Mouse (Mus musculus): Measurements from ENCODE around the gene Sema4b. TPM values are rescaled to one million over a fixed set of nuclear protein-coding genes. Genes with fewer than 3 reads are reported as not detected.

Gene Sema4b
- polyA plus RNA-seq, 1 experiment from 2014 or later = 25.7 TPM

Other genes starting within 250 kb of the Sema4b start
- 14.0 and 14.1 TPM in 2 replicates for gene Zfp710, start 162.0 kb upstream of the Sema4b start, polyA plus RNA-seq (2014; fragmentation: Nextera tagmentation; extraction: Ambion mirVana)
- gene Idh2, start 71.4 kb upstream of the Sema4b start, polyA plus RNA-seq (2014; fragmentation: Nextera tagmentation; extraction: Ambion mirVana) = 189 and 215 TPM in 2 replicates
- 26.4 and 38.0 TPM in 2 replicates for gene Cib1, start 46.0 kb downstream of the Sema4b start, polyA plus RNA-seq (2014; fragmentation: Nextera tagmentation; extraction: Ambion mirVana)
- 4.5 and 5.3 TPM in 2 replicates for gene Gdpgp1, start 46.0 kb downstream of the Sema4b start, polyA plus RNA-seq (2014; fragmentation: Nextera tagmentation; extraction: Ambion mirVana)
- gene Ttll13, start 59.5 kb downstream of the Sema4b start, polyA plus RNA-seq (2014; fragmentation: Nextera tagmentation; extraction: Ambion mirVana) = 3.1 and 4.2 TPM in 2 replicates
- 66.2 and 70.2 TPM in 2 replicates for gene Ngrn, start 74.4 kb downstream of the Sema4b start, polyA plus RNA-seq (2014; fragmentation: Nextera tagmentation; extraction: Ambion mirVana)
- gene Vps33b, start 82.8 kb downstream of the Sema4b start, polyA plus RNA-seq (2014; fragmentation: Nextera tagmentation; extraction: Ambion mirVana) = 34.9 and 35.3 TPM in 2 replicates
- 21.5 and 24.9 TPM in 2 replicates for gene Prc1, start 107.6 kb downstream of the Sema4b start, polyA plus RNA-seq (2014; fragmentation: Nextera tagmentation; extraction: Ambion mirVana)
- gene Rccd1, start 137.6 kb downstream of the Sema4b start, polyA plus RNA-seq (2014; fragmentation: Nextera tagmentation; extraction: Ambion mirVana) = 13.7 and 20.1 TPM in 2 replicates
- gene Unc45a, start 154.2 kb downstream of the Sema4b start, polyA plus RNA-seq (2014; fragmentation: Nextera tagmentation; extraction: Ambion mirVana) = 32.3 and 41.0 TPM in 2 replicates
- gene Hddc3, start 156.3 kb downstream of the Sema4b start, polyA plus RNA-seq (2014; fragmentation: Nextera tagmentation; extraction: Ambion mirVana) = 21.5 and 25.8 TPM in 2 replicates
- 22.9 and 23.6 TPM in 2 replicates for gene Man2a2, start 184.5 kb downstream of the Sema4b start, polyA plus RNA-seq (2014; fragmentation: Nextera tagmentation; extraction: Ambion mirVana)
- 2.2 and 6.0 TPM in 2 replicates for gene Fes, start 201.1 kb downstream of the Sema4b start, polyA plus RNA-seq (2014; fragmentation: Nextera tagmentation; extraction: Ambion mirVana)
- 5.3 TPM in 2 replicates for gene Furin, start 218.6 kb downstream of the Sema4b start, polyA plus RNA-seq (2014; fragmentation: Nextera tagmentation; extraction: Ambion mirVana)